Mouse (Mus musculus) right cerebral cortex, adult 2 months (tissue): Measurements from ENCODE around the gene Ddx31.

Experiments used
- DNase-seq, 2 experiments: peaks; one replicate each; pipeline ENCODE4 v3.0.0; 2021 to 2022; ENCODE audit warnings: low spot score in 2 of 2

Ddx31 gene

DNA sequence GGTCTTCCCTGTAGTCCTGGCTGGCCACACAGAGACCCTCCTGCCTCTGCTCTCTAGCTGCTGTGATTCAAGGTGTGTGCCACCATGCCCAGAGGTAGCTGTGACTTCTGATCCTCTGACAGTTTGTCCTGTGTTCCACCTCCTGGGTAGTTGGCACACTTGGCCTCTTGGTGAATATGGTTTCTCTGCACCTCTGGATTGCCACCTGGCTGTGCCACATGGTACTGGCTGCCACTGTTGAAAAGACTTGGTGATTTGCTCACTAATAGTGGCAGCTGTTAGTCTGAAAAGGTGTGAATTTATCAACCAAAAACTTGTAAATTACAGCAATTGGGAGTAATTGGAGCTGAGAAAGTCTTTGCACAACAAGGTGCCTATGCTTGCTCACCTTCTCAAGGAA lies 23.7 kb downstream of the Ddx31 start:
- DNase-seq: no peak

DNA sequence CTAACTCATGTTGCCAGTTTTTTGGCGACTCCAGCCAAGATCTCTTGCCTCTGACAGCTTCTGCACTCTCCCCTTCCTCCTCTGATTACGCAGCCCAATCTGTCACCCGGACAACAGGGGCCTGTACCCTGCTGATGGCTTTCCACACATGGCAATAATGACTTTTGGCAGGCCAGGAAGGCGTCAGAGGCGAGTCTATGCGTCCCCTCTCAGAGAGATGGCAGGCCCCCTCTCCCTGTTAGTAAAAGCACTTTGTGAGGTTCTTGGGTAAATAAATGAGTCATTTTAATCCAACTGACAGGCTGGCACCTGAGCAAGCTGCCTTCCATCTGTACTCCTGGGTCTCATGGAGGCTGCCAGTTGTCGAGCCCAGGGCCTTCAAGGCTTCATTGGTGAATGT lies 27.3 kb downstream of the Ddx31 start:
- DNase-seq: no peak

DNA sequence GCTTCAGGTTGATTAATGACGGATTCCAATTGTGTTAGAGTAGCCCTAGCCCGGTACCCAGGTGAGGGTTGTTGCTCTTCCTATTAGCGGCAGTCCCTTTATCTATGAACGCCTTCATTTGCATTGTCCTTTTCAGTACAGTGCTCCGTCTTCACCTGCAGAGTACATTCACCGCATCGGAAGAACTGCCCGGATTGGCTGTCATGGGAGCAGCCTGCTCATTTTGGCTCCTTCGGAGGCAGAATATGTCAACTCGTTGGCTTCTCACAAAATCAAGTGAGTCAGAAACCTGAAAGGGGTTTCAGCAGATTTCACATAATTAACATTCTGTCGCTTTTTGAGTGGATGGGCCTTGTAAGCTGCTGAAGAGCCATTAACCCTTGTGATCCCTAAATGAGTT lies 35.3 kb downstream of the Ddx31 start:
- DNase-seq: no peak

DNA sequence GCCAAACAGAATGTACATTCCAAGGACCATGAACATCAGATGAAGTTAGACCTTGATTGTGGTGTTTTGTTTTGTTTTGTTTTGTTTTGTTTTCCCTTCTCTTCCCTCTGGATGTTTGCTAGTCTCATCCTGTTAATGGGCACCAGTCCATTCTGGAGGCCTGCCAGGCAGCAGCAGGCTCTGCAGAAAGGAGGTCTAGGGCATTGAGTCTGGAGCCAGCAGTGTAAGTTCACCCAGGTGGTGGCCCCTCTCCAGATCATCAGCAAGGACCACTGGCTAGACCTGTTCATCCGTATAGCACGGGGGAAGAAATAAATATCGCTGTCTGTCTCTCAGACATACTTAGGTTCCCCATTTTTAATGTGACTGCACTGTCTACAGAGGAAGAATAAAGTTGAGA lies 41.1 kb downstream of the Ddx31 start:
- no peak for DNase-seq

DNA sequence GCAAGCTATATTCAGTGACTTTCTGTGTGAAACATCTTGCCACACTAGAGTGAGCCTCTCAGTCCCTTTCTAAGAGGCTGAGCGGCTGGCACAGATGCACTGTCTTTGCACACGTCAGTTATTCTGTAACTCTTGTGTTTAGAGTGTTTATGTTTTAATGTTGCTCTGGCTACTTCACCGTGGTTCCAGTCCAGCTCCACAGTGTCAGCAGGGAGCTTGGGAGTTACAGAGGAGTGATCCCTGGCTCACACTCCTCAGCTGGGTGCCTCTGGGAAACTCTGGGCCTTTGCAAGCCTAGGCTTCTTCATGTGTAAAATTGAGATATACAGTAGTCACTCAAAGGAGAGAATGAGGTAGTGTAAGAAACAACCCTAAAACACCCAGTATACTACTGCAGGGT lies 41.8 kb downstream of the Ddx31 start:
- no peak for DNase-seq

DNA sequence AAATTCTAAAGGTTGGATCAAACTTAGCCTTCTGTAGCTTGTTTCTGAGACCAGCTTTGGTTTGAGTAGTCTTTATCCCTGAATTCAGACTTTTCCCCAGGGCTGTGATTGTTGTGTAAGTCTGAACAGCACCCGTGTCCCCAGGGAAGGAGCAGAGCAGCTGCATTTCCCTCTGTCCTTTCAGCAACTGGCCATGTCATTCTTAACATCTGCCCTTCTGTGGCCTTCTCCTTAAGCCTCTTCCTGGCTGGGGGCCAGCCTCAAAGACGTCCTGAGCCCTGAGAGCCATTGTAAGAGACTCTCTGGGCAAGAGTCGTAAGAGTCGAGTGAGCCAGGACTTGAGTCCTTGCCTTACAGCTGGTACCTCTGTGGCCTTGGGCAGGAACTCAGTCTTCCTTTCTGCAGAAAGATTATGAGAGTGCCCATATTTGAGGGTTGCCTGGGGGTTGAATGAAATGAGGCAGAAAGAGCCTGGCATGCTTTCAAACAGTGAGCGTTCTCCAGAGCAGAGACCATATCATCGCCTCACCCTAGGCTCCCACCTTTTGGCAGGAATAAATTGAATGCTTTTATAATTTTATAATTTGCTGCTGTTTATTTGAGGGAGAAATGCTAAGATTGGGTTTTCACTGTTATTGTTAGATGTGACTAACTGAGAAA lies 42.8 kb downstream of the Ddx31 start:
- no peak for DNase-seq

DNA sequence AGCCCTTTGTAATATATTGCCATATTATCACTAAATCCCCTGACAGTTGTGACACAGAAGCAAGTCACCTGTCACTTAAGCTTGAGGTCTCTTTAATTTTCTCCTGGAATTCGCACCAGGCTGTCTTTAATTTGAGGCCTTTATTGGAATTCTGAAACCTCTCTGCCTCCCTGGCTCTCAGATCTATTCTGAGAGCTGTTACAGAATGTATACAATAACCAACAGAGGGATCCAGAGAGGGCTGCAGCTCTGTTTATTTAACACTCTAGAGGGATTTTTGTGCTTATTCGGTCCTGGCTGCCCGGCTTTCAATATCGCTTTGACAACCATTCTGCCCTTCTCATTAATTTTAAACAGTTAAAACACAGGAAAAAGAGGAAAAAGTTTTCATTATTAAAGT lies 44.7 kb downstream of the Ddx31 start:
- no peak for DNase-seq

DNA sequence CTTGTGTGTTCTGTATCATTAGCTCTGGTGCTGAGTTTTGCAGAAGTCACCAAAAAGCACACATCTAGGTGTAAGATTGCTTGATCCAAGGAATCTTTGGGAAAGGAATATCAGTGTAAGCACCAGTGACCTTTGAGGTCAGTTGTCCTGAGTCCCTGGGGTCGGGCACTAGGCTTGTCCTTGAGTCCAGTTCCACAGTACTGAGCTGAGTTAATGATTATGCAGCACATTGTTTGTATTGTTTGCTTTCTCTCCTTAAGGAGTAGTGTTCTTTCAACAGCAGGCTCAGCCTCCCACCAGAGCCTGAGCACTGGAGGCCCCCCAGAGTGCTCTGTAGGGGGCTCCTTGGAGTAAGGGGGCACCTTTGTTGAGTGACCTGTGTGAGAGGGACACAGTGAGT lies 52.6 kb downstream of the Ddx31 start:
- no peak for DNase-seq

DNA sequence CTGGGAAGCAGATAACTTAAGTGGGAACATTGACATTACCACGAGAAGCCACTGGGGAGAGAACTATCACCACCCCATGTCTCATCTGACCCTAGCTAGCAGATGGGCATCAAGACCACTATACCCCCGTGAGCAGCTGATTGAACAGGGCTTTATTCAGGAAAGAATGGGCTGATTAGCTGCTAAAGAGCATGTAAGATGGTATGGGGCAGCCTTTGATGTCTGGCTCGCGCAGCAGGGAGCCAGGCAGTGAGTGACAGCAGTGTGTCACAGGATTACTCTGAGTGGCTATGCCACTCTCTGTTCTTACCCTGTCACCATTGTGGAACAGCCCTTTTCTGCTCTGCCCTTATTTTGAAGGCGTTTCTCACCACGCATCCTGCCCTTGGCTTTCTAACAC lies 53.3 kb downstream of the Ddx31 start:
- no peak for DNase-seq

DNA sequence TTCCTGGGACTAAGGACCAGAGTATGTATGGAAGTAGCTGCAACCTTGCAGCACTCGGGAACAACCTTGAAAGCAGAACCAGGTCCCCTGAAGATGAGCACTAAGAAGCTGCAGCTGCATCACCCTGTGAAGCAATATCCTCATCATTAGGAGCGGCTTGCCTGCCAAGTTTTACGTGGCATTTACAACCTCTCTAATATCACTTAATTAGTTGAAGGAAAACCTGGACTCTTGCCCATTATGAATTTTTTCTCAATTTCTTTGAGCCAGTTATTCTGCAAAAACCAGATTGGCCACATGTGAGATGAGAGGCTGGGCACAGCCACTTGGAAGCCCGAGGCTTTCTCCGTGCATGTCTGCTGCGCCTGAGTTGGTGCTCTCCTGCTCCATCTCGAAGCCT lies 55.7 kb downstream of the Ddx31 start:
- no peak for DNase-seq

DNA sequence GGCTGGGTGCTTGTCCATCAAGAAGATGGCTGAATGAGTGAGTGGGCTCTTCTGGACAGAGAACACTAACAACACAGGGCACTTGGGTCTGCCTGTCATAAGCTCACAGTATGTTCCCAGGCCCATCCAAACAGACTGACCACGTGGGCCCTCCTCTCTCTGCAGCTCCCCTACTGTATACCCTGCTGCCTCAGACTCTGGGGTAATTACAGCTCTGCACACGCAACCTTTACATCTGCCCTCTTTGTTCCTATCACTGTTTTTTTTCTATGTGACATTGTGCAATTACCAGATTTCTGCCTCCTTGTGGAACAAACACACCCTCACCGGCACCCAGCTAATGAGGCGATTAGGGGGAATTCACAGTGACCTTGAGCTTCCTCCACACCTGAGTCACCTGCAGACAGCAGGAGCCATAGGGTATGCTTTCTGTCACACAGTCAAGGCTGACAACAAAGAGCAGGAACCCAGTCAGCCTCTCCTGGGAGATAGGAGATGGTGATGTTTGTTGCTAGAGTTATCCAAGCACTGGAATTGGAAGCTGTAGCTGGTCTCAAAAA lies 57.2 kb downstream of the Ddx31 start:
- no peak for DNase-seq

DNA sequence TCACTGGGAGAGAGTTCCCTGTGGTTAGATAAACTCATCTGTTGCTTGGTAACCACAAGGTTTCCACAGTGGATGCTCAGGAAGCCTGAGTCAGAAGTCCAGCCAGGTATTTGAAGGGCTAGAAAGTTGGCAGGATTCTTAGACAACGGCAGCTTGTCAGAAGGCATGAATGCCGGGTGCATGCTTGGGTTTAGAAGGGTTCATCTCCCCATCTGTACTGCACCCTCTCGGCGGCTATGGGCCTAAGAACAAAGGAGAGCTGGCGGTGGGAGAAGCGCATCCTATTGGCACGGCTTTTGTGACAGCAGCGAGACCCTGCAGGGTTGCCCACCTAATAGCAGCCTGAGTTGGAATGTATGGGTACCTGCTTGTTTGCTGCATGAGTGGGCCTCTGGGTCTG lies 62.1 kb downstream of the Ddx31 start:
- no peak for DNase-seq

DNA sequence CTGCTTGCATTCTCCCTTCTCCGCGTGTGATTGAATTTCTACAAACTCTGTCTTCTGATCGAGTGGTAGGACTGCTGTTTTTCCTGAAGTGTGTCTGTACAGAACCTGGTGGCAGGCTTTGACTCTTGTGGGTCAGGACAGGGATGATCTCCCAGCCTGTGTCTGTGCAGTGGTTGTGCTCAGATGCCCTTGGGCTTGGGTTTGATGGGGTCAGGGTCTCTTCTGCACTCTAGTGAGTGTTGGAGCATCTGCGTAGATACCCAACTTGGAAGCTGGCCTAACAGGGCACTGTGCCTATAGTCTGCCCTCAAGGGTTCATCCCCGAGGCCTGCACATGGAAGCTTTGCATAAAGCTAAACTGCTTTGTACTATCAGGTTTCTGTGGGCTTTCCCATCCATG lies 63.7 kb downstream of the Ddx31 start:
- no peak for DNase-seq

DNA sequence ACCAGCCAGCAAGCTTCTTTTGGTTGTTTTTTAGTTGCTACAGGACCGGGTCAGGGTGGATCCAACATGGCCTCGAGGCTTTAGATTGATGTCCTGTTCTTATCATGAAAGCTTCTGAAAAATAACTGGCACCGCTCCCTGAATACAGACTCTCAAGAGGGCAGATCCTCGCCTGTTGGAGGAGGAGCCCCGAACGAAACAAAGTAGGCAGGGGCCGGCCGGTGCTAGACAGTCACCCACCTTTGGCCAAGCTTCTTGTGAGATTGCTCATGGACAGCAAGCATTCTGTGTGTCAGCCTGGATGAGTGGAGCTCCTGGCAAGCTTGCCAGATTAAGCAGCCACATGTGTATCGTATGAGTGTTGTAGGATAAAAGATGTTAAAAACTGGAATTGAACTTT lies 64.6 kb downstream of the Ddx31 start:
- no peak for DNase-seq

DNA sequence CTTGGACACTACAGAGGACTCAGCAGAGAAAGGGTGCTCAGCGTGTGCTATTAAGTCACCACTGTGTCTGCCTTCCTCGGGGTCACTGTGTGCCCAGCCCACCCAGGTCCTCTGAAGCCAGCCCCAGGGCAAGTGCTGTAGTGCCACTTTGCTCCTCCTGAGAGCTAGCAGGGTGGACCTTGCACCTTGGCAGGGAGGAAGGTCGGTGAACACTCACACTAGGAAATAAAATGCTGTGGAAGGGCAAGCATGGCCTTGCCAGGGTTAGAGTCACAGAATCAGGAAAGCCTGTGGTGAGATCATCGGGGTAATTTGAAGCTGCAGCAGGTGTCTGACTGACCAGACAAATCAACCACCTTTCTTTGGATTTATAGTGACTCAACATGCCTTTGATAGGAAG lies 65.4 kb downstream of the Ddx31 start:
- no peak for DNase-seq

DNA sequence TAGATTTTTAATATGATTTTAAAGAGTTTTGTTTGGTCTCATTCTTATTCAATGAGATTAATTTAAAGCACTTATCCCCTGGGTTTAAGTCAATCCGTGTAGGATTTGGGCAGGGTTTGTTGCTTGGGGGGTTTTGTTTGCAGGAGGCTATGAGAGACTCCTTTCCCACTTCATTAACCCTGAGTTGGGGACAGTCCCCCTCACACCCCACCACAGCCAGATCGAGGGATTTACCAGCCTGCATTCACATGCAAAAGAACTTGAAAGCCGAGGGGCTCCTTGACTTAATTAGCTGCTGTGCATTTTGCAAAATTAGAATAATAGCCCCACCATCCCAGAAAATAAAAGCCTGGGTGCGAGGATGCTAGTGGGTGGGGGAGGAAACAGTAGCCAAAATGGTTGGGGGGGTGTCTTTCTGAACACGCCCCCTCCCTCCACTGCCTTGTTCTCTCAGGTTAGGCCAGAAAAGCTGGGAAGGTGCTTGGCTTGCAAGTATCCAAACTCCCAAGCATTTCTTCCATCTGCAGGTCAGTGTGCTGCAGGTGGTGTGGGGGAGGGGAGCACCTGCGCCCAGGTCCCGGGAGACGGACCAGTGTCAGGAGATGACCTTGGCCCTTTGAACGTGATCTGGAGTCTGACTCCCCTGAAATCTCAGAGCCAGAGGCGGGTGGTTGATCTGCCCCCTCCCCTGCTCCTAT lies 67.6 kb downstream of the Ddx31 start:
- no peak for DNase-seq

DNA sequence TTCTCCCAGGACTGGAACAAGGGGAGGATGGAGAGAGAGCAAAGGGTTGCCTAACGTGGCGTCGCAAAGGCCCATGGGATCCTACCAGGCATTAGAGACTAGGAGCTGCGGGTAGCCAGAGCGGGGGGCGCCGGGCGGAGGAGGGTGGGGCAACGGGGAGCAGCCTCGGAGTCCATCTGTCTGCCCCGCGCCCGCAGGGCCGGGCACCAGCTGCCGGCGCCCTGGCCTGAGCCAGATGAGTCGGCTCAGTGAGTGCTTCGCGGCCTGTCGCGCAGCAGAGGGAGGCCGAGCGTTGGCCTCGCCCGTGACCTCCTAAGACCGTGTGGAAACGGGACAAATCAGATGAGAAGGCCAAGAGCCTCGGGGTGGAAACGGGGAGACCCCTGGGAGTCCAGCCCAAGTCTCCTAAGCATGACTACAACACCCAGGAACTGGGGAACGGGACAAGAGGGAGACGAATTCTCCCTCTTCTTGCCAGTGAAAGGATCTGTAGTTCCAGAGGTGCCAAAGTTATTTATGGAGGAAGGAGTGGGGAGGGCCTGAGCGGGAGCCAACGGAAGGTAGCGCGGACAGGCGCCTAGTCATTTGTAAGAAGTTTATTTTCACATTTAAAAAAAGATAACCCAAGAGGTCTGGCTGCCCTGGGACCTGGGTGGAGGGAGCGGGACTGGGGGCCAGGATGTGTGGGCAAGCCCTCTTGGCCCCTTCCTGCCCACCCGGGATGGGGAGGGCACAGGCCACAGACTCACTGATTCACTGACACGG lies 68.4 kb downstream of the Ddx31 start:
- no peak for DNase-seq

DNA sequence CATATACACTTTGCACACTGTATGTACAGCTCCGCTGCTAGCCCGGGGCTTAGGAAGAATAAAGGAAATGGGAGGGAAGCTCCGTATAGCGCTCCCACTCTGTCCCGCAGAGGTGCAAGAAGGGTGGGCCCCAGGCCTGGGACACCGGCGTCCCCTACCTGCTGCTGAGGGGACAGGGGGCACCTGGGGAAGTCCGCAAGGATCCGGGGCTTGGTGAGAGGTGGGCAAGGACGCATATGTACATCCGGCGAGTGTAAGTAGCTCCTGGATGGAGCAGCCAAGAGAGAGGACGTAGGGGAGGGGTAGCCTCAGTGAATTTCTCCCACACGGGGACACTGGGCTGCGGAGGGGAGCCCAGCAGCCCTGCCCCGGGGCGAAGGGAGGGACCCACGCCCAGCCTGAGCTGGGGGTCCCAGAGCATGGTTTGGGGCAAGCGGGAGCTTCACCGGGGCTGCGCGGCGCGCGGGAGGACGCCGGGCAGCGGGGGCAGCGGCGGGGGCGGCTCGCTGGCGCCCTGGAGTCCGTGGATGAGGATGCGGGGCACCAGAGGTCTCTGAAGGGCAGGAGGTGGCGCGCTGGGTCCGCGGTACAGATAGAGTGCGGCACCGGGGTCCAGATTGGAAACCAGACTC lies 69.1 kb downstream of the Ddx31 start:
- no peak for DNase-seq

DNA sequence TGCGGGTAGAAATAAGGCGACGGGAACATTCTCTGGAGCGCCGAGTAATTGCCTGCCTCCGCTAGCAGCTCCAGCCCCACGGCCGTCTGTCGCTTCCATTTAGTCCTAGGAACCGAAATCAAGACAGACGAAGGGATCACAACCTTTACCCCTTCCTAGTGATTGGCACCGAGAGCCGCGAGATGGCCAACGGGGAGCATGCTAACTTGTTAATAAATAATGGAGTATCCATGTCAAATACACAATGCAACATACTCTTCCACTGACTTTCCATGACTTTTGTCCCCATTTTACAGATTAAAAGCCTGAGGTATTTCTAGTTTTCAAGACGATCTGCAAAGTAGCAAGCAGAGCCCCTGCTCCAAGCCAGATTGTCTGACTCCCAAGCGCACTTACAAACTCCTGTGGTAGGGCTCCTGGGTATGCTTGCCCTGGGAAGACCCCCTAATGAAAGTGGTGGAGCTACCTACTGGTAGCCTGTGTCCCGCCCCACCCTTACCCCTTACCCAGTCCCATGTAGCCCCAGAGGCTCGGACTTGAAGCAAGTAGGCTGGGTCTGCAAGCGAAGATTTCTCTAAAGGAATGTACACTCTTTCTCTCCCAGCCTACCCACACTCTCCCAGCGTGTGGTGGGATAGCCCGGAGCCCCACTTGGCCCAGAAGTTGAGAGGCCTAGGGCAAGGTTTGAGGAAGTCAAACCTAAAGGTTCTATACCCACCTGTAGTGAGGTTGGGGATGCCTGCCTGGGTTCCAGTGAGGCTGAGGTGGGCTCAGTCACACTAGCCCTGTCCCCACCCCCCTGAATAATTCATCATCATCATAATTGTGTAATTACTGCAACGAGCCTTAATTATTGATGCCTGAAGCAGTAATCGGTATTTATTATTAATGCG lies 69.9 kb downstream of the Ddx31 start:
- no peak for DNase-seq

DNA sequence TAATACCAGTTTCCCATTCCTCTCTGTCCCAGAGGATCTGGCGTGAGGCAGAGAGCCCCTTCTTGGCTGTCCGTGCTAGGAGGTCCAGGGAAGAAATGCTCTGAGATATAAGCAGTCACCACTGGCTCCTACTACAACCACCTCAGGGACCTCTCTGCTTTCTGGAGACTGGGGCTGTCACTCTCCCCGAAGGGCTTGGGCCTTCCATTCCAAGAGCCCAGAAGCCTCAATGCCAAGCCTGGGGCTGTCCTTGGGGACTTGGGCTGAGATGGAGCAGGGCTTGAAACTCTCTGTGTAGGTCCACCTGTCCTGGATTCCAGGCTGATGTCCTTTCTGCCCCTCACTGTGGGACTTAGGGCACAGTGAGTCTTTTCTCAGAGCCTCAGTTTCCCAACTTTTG lies 70.7 kb downstream of the Ddx31 start:
- DNase-seq: no peak

DNA sequence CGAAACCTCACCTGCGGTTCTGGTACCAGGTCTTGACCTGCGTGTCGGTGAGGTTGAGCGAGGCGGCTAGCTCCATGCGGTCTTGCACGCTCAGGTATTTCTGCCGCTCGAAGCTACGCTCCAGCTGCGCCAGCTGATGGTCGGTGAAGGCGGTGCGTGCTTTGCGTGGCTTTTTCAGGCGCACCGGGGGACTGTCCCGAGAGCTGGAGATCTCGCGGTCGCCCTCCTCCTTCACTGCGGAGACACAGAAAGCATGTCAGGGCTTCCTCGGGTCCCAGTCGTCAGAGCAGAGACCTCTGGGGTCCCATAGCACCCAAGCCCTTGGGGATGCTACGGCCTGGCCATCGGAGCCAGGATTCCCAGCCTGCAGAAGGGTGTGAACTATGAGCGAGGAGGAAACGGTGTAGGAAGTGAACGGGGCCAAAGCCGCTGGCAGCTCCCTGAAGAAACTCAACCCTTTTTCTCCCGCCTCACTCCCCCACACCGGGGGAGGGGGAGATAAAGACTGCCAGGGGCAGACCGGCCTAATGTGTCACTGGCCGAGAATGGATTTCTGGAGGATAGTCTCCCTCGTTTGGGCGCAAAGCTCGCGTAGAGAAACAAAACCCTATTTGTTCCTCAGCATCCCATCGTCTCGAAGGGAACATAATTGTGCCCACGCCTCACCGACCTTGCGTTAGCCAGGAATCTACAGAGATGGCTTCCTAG lies 71.3 kb downstream of the Ddx31 start:
- DNase-seq: no peak
